Mouse (Mus musculus): ENCODE results near the gene Ino80. TPM values are rescaled to one million over a fixed set of nuclear protein-coding genes. Genes with fewer than 3 reads are reported as not detected.
"Not testable (repeated sequence)": the region's sequence is repeated elsewhere in the genome, so short reads cannot be mapped to it uniquely, and the experiment has no call there.

Gene Ino80
- total and polyA plus RNA-seq, 3 experiments: 10.6 to 17.8 (median 11.4) TPM

DNA sequence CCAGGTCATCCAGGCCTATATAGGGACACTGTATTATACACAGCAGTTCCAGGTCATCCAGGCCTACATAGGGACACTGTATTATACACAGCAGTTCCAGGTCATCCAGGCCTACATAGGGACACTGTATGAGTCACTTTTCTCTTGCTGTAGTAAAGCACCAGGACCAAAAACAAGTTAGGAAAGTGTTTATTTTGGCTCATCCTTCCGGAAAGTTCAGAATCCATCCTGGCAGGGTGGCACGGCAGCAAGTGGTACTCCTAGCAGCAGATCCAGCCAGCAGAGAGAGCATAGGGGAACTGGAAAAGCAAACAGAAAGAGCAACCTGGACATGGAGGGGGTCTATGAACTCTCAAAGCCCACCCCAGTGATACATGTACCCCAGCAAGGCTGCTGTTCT is 33.4 kb upstream of the Ino80 start:
- no peaks in the 10 kb centered on the region for H3K36me3 ChIP-seq (replicated peaks in 1 of 2; ENCODE audit: control insufficient read depth in 1 of 2, insufficient read depth in 1 of 2, low read length in 1 of 2)
- dilution Hi-C loops (cut with MboI; ENCODE audit: extremely low pct_ligation_motif_present, extremely low pct_unique_long_range_greater_than_20kb, low sequenced_read_pairs): no loop called here

DNA sequence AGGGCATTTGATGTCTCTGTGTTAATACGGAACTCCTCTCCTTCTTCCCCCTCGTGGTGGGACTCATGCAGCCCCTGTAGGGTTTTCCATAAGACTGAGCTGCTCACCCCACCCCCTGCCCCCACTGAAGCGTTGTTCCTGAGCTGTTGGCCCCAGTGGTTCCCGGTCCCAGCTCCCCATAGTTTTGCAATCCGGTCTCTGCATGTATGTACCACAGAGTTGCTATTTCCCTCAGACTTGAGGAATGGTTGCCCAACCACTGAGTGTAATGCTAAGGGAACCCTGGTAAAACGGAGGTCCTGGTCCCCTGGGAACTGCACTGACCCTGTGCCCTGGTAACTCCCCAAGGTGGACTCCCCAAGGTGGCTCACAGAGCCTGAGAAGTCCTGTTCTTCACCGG is 31.0 kb upstream of the Ino80 start:
- in situ Hi-C loops (cut with MboI; ENCODE audit: low pct_ligation_motif_present, low pct_unique_long_range_greater_than_20kb, low sequenced_read_pairs); dilution Hi-C loops (cut with MboI; ENCODE audit: extremely low pct_ligation_motif_present, extremely low pct_unique_long_range_greater_than_20kb, low sequenced_read_pairs); H3K9me3 ChIP-seq (replicated peaks; ENCODE audit: low read length): not testable (repeated sequence)

More for the DNA sequence above, 33.4 kb upstream of the Ino80 start:
- Histone ChIP-seq H3K79me2 (replicated peaks; ENCODE audit: control insufficient read depth, extremely low read depth, insufficient read depth, poor library complexity, severe bottlenecking) (no peaks in the 10 kb centered on the region), H3K4me2 (ENCODE audit: insufficient read depth, low read depth, poor library complexity, severe bottlenecking) (no peak overlapping the region), H3K27me3 (replicated peaks) (no peaks in the 10 kb centered on the region), H3K9me3 (replicated peaks; ENCODE audit: low read length) (no peaks in the 10 kb centered on the region), H3K9ac (ENCODE audit: insufficient read depth, low read depth) (no peak overlapping the region), H3K27ac (ENCODE audit: insufficient read depth, low read depth) (no peak overlapping the region), H3K4me3 (replicated peaks in 1 of 3; ENCODE audit: low read depth in 2 of 3, low read length in 2 of 3, poor library complexity in 1 of 3) (no peak overlapping the region), H3K4me1 (ENCODE audit: control insufficient read depth in 1 of 2, insufficient read depth in 2 of 2) (peaks cover 0 to under 1% of the 10 kb centered on the region in 2 experiments; a peak in 2 of 4 replicates)
- no peak for DNase-seq (ENCODE audit: extremely low read depth)
- TF ChIP-seq BHLHE40 (IDR thresholded peaks at IDR 0.05; ENCODE audit: low read depth, low read length): no peak
- in situ Hi-C loops (cut with MboI; ENCODE audit: low pct_ligation_motif_present, low pct_unique_long_range_greater_than_20kb, low sequenced_read_pairs): no loop called here

GRCm38 (mm10) chr2:119507108-119507507 is 29.6 kb upstream of the Ino80 start:
- peak; percentile 21 for DNase-seq (ENCODE audit: extremely low read depth)
- no peak overlapping the region for H3K4me2 ChIP-seq (ENCODE audit: insufficient read depth, low read depth, poor library complexity, severe bottlenecking)
- dilution Hi-C loops (cut with MboI; ENCODE audit: extremely low pct_ligation_motif_present, extremely low pct_unique_long_range_greater_than_20kb, low sequenced_read_pairs) (no loop called here), in situ Hi-C loops (cut with MboI; ENCODE audit: low pct_ligation_motif_present, low pct_unique_long_range_greater_than_20kb, low sequenced_read_pairs) (no loop called here)
- TF ChIP-seq ZNF384 (IDR thresholded peaks at IDR 0.05; ENCODE audit: low read depth, low read length) (no peak), BHLHE40 (IDR thresholded peaks at IDR 0.05; ENCODE audit: low read depth, low read length) (no peak), POLR2AphosphoS2 (IDR thresholded peaks at IDR 0.05; ENCODE audit: low read depth, low read length) (no peak), TCF12 (IDR thresholded peaks at IDR 0.05; ENCODE audit: low read depth, low read length) (no peak), JUND (conservative IDR thresholded peaks at IDR 0.05; ENCODE audit: low read depth, low read length) (no peak), MYC (IDR thresholded peaks at IDR 0.05; ENCODE audit: low read depth, low read length) (no peak), KAT2A (IDR thresholded peaks at IDR 0.05; ENCODE audit: insufficient replicate concordance, low read length) (no peak), NRF1 (IDR thresholded peaks at IDR 0.05; ENCODE audit: low read depth, low read length) (no peak), MXI1 (IDR thresholded peaks at IDR 0.05; ENCODE audit: low read depth, low read length) (no peak), USF1 (IDR thresholded peaks at IDR 0.05; ENCODE audit: low read depth, low read length) (no peak), PAX5 (IDR thresholded peaks at IDR 0.05; ENCODE audit: low read length) (no peak), SMC3 (IDR thresholded peaks at IDR 0.05; ENCODE audit: low read depth, low read length) (peak; percentile 42), IRF4 (IDR thresholded peaks at IDR 0.05; ENCODE audit: low read depth, low read length) (no peak), EP300 (IDR thresholded peaks at IDR 0.05; ENCODE audit: low read length) (no peak), RCOR1 (conservative IDR thresholded peaks at IDR 0.05; ENCODE audit: low read depth, low read length) (no peak), CTCF (conservative IDR thresholded peaks at IDR 0.05 in 1 of 2, IDR thresholded peaks at IDR 0.05 in 1 of 2; ENCODE audit: low read depth in 2 of 2, low read length in 2 of 2) (peak in 1 of 2 experiments; percentile 70; a peak in 2 of 4 replicates), CHD2 (IDR thresholded peaks at IDR 0.05; ENCODE audit: low read length) (no peak), ETS1 (conservative IDR thresholded peaks at IDR 0.05; ENCODE audit: low read depth, low read length) (no peak), POLR2A (IDR thresholded peaks at IDR 0.05; ENCODE audit: low read depth, low read length) (no peak), MAX (IDR thresholded peaks at IDR 0.05; ENCODE audit: low read length) (no peak), RAD21 (IDR thresholded peaks at IDR 0.05; ENCODE audit: low read depth, low read length) (peak; percentile 71), JUN (IDR thresholded peaks at IDR 0.05; ENCODE audit: insufficient read depth, low read depth, low read length) (no peak), ZC3H11A (IDR thresholded peaks at IDR 0.05; ENCODE audit: low read depth, low read length) (no peak)
- H3K36me3 ChIP-seq (replicated peaks in 1 of 2; ENCODE audit: control insufficient read depth in 1 of 2, insufficient read depth in 1 of 2, low read length in 1 of 2): no peaks in the 10 kb centered on the region
- H3K9me3 ChIP-seq (replicated peaks; ENCODE audit: low read length): no peaks in the 10 kb centered on the region
- no peaks in the 10 kb centered on the region for H3K79me2 ChIP-seq (replicated peaks; ENCODE audit: control insufficient read depth, extremely low read depth, insufficient read depth, poor library complexity, severe bottlenecking)
- no peak overlapping the region for H3K4me3 ChIP-seq (replicated peaks in 1 of 3; ENCODE audit: low read depth in 2 of 3, low read length in 2 of 3, poor library complexity in 1 of 3)
- no peaks in the 10 kb centered on the region for H3K27me3 ChIP-seq (replicated peaks)
- H3K4me1 ChIP-seq (ENCODE audit: control insufficient read depth in 1 of 2, insufficient read depth in 2 of 2): peaks cover 3 to 4% of the 10 kb centered on the region in 2 experiments; a peak in 2 of 4 replicates
- no peak overlapping the region for H3K9ac ChIP-seq (ENCODE audit: insufficient read depth, low read depth)
- no peak overlapping the region for H3K27ac ChIP-seq (ENCODE audit: insufficient read depth, low read depth)

More for the DNA sequence above, 31.0 kb upstream of the Ino80 start:
- not testable (repeated sequence) for H3K4me3 ChIP-seq (replicated peaks in 1 of 3; ENCODE audit: low read depth in 2 of 3, low read length in 2 of 3, poor library complexity in 1 of 3); H3K4me2 ChIP-seq (ENCODE audit: insufficient read depth, low read depth, poor library complexity, severe bottlenecking); H3K27me3 ChIP-seq (replicated peaks); H3K27ac ChIP-seq (ENCODE audit: insufficient read depth, low read depth); H3K79me2 ChIP-seq (replicated peaks; ENCODE audit: control insufficient read depth, extremely low read depth, insufficient read depth, poor library complexity, severe bottlenecking); H3K9ac ChIP-seq (ENCODE audit: insufficient read depth, low read depth); DNase-seq (ENCODE audit: extremely low read depth); H3K36me3 ChIP-seq (replicated peaks in 1 of 2; ENCODE audit: control insufficient read depth in 1 of 2, insufficient read depth in 1 of 2, low read length in 1 of 2); H3K4me1 ChIP-seq (ENCODE audit: control insufficient read depth in 1 of 2, insufficient read depth in 2 of 2)
